Mouse (Mus musculus) liver, embryonic 15.5 days (tissue): ENCODE results near the gene Gm45521. TPM values are rescaled to one million over a fixed set of nuclear protein-coding genes. Genes with fewer than 3 reads are reported as not detected.

Source experiments
- ATAC-seq: fragments of 200-750 bp; cut with Nextera tagmentation; 2 replicates; pipeline ENCODE4 v1.8.0; 2017; ENCODE audit warnings: moderate number of reproducible peaks, mild to moderate bottlenecking, moderate library complexity; ENCODE audit not compliant: insufficient read depth
- H3K27ac ChIP-seq: fragments of 300-500 bp; sonication (generic); replicated peaks from 2 replicates; pipeline ENCODE4 v1.5.1; 2015; ENCODE audit warnings: mild to moderate bottlenecking, inconsistent platforms
- H3K27me3 ChIP-seq: fragments of 300-500 bp; sonication (generic); 2 replicates; pipeline ENCODE4 v1.6.1; 2015; ENCODE audit warnings: mild to moderate bottlenecking, inconsistent platforms
- H3K36me3 ChIP-seq: fragments of 300-500 bp; sonication (generic); replicated peaks from 2 replicates; pipeline ENCODE4 v1.6.1; 2015; ENCODE audit warnings: moderate library complexity, mild to moderate bottlenecking, inconsistent platforms
- H3K4me1 ChIP-seq: fragments of 300-500 bp; sonication (generic); replicated peaks from 2 replicates; pipeline ENCODE4 v1.6.1; 2015; ENCODE audit warnings: inconsistent platforms
- H3K4me2 ChIP-seq: fragments of 300-500 bp; sonication (generic); 2 replicates; pipeline ENCODE4 v1.6.1; 2015; ENCODE audit warnings: moderate library complexity, mild to moderate bottlenecking, inconsistent platforms
- H3K4me3 ChIP-seq: fragments of 300-500 bp; sonication (generic); replicated peaks from 2 replicates; pipeline ENCODE4 v1.5.1; 2015; ENCODE audit warnings: mild to moderate bottlenecking, inconsistent platforms
- H3K9ac ChIP-seq: fragments of 300-500 bp; sonication (generic); 2 replicates; pipeline ENCODE4 v1.6.1; 2015; ENCODE audit warnings: moderate library complexity, mild to moderate bottlenecking, inconsistent platforms
- H3K9me3 ChIP-seq: fragments of 300-500 bp; sonication (generic); replicated peaks from 2 replicates; pipeline ENCODE4 v1.6.1; 2016; ENCODE audit warnings: inconsistent platforms
- WGBS: fragments of 180-500 bp; shearing (Covaris S2); methylation state at CpG from one replicate; pipeline ENCODE4 v1.1.7; 2015; ENCODE audit warnings: mixed read lengths; ENCODE audit not compliant: insufficient replicate concordance; 5-methylcytosine and 5-hydroxymethylcytosine counted together
- polyA plus RNA-seq: library from polyadenylated mRNA; unstranded; fragments of >200 nt; fragmentation: Nextera tagmentation; extraction: Ambion mirVana; gene quantifications from 2 replicates; pipeline ENCODE4 v1.2.1, GENCODE M21; 2015

Gene Gm45521
- polyA plus RNA-seq, 1 experiment from 2014 or later, result not detected

DNA sequence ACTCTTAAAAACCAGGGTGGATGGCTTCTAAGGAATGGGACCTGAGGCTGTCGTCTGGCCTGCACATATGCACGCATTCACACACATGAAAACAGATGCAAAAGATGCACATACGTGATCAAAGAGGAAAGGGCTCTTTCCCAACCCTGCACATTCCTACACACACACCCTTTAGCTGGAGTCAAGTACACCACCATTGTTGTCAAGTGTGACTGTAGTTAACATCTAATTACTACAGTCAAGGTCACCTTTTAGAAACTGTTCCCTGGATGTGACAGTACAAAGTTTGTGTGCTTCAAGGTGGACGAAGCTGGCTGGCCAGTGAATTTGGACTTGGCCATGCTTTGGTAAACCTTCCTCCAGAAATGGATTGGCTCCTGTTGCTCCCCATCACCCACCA is 24.9 kb upstream of the Gm45521 start:
- Histone ChIP-seq H3K4me3 (no peak overlapping the region), H3K4me1 (peaks cover 8% of the 10 kb centered on the region), H3K36me3 (0 out of 2 replicates have a peak, but pooled peaks cover 17% of the 10 kb centered on the region), H3K9me3 (no peaks in the 10 kb centered on the region), H3K27me3 (no peaks in the 10 kb centered on the region), H3K4me2 (no peak overlapping the region), H3K27ac (no peak overlapping the region), H3K9ac (no peak overlapping the region)
- ATAC-seq, result no peak
- WGBS, result 70% methylated on average over 4 of the region's 4 CpGs

DNA sequence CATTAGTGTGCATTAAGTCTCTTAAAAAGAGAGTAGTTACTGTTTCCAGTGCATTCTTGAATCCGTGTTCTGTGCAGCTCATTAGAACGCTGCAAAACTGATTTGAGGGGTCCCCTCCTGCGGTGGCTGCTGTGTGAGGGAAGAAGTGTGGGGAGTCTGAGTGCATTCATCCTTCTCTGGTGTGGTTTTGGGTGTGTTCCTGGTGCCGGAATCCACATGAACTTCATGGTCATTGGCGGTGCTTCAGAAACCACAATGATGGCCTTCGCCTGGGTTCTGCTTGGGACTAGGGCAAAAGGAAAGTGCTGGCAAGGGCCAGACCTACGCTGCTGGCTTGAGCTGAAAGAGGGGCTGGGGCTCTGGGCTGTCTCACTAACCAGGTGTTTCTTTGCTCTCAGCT is 22.9 kb upstream of the Gm45521 start:
- peaks cover 8% of the 10 kb centered on the region for H3K4me1 ChIP-seq
- H3K4me3 ChIP-seq, result no peak overlapping the region
- no peak overlapping the region for H3K9ac ChIP-seq
- H3K27ac ChIP-seq, result no peak overlapping the region
- ATAC-seq, result no peak
- H3K36me3 ChIP-seq, result peaks cover 18% of the 10 kb centered on the region; the same call in 1 of the 2 replicates
- no peaks in the 10 kb centered on the region for H3K9me3 ChIP-seq
- no peaks in the 10 kb centered on the region for H3K27me3 ChIP-seq
- no peak overlapping the region for H3K4me2 ChIP-seq
- WGBS, result 58% methylated on average over 7 of the region's 7 CpGs

DNA sequence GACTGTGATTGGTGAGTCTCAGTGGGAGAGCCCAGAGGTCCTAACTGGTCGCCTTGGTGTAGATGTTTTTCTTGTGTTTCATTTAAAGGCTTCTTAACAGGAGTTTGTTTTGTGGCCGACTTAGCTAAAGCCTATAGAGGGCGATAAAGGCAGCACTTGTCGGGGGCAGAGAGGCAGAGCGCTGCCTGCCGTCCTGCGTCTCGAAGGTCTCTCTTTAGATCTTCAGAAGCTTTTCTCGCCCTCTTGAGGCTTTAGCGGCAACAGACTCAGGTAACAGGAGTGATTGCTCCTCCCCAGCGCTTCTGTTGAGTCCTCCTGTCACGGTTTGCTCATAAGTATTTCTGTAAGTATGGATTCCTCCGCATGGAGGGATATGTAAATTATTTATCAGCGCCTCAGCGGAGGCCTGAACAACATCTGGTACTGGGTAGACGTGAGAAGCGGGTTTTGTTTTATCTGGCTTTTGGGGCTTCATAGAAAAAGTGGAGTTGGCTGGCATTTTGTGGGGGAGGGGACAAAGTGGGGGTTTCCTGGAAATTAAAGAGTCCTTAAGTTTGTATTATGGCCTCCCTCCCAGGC is 19.9 kb upstream of the Gm45521 start:
- peaks cover 11% of the 10 kb centered on the region; the same call in 1 of the 2 replicates for H3K36me3 ChIP-seq
- no peak overlapping the region for H3K9ac ChIP-seq
- WGBS, result 31% methylated on average over 17 of the region's 17 CpGs
- no peak overlapping the region for H3K27ac ChIP-seq
- no peaks in the 10 kb centered on the region for H3K27me3 ChIP-seq
- no peak overlapping the region for H3K4me2 ChIP-seq
- H3K4me3 ChIP-seq, result no peak overlapping the region
- peaks cover 8% of the 10 kb centered on the region for H3K4me1 ChIP-seq
- no peaks in the 10 kb centered on the region for H3K9me3 ChIP-seq
- ATAC-seq, result no peak

DNA sequence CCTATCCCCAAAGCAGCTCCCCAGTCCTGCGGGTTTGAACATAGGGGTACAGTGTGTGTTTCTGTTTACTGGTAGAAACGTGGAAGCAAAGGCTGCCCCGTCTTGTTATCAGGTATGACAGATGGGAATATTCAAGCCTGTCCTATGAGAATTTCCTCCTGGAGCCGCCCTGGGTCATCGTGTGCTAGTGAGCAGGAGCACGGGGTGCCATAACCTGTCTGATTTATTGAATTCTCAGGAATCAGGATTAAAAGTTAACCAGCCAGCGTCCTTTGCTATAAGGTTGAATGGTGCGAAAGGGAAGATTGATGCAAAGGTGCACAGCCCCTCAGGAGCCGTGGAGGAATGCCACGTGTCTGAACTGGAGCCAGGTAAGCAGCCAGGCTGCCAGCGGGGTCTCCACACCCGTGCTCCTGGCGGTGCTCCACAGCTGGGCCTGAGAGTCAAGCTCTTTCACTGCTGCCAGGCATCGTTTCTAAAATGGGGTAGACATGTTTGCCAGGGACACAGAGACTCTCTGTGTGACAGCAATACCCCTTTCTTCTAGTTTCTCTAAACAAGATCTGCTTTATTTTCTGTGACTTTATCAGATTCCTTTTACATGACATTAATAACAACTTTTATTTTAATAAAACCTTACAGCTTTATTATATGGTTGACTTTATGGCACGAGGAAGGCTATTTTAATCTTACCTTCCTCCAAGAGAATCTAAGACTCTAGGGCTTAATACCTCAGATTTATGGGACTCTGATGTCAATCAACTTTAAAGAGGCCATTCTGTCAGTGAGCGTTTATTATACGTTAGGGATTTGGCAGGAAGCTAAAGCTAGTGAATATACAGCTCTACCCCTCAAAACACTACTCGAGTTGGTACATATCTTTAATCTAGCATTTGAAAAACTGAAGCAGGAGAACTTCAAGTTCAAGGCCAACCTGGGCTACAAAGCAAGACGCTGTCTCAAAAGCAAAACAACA is 18.0 kb upstream of the Gm45521 start:
- no peak for ATAC-seq
- Histone ChIP-seq H3K9me3 (no peaks in the 10 kb centered on the region), H3K36me3 (peaks cover 11% of the 10 kb centered on the region; the same call in 1 of the 2 replicates), H3K4me3 (no peak overlapping the region), H3K4me1 (peaks cover 8% of the 10 kb centered on the region; the same call in 1 of the 2 replicates), H3K9ac (no peak overlapping the region), H3K4me2 (no peak overlapping the region), H3K27me3 (no peaks in the 10 kb centered on the region), H3K27ac (no peak overlapping the region)
- 70% methylated on average over 19 of the region's 19 CpGs for WGBS

DNA sequence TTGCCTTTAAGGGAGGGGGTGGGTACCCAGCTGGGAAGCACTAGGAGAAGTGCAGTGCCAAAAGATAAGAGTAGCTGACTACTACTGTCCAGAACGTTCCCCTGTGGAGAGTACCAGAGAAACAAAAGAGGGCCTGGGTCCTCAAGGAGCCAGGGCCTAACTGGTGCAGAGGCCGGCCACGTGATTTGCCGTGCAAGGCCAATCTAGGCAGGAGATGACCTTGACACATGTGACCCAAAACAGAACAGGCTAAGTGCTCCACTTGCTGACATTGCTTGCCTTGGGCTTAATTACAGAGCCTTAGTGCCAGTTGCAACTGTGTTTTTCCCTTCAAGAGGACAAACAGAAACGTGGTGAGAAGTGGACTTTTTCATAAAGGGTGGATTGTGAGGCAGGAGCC is 15.7 kb upstream of the Gm45521 start:
- no peaks in the 10 kb centered on the region for H3K27me3 ChIP-seq
- no peak for ATAC-seq
- H3K36me3 ChIP-seq, result peaks cover 8% of the 10 kb centered on the region; the same call in 1 of the 2 replicates
- no peak overlapping the region for H3K27ac ChIP-seq
- H3K9me3 ChIP-seq, result no peaks in the 10 kb centered on the region
- no peak overlapping the region for H3K9ac ChIP-seq
- no peak overlapping the region for H3K4me2 ChIP-seq
- H3K4me1 ChIP-seq, result peaks cover 8% of the 10 kb centered on the region; the same call in 1 of the 2 replicates
- 54% methylated on average over 5 of the region's 5 CpGs for WGBS
- H3K4me3 ChIP-seq, result no peak overlapping the region

DNA sequence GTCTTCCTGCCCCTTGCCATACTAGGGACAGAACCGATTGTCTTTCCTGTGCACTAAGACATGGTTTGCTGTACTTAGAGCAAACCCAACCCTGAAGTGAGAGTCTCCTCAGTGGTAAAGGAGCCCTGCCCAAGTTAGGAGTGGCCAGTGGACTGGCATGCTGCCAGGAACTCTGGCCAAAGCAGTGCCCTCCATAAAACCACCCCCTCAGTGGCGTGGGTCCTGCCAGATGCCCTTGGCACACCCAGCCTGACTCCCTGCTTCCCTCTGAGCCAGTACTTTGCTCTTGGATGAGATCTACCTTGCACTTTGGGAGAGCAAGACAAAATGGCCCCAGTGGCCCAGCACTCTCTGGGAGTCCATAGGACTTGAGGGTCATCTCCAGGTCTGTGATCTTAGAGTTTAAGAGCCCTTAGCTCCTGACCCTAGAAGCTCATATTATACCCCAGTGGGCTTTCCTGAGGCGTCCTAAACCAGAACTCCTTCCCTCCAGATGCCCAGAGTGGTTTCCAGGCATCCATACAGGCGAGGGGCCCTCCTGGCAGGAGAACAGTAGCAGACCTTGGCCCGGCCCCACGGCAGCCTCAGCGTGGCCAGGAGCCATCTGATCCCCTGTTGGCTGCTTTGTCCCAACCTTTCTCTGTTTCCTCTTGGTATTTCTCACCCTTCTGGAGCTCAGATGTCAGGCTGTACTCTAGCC is 13.8 kb upstream of the Gm45521 start:
- no peak overlapping the region for H3K4me2 ChIP-seq
- H3K27me3 ChIP-seq, result no peaks in the 10 kb centered on the region
- no peaks in the 10 kb centered on the region for H3K9me3 ChIP-seq
- peaks cover 9% of the 10 kb centered on the region; the same call in 1 of the 2 replicates for H3K36me3 ChIP-seq
- no peak for ATAC-seq
- H3K4me1 ChIP-seq, result peaks cover 8% of the 10 kb centered on the region; the same call in 1 of the 2 replicates
- H3K4me3 ChIP-seq, result no peak overlapping the region
- no peak overlapping the region for H3K9ac ChIP-seq
- 56% methylated on average over 7 of the region's 7 CpGs for WGBS
- no peak overlapping the region for H3K27ac ChIP-seq

DNA sequence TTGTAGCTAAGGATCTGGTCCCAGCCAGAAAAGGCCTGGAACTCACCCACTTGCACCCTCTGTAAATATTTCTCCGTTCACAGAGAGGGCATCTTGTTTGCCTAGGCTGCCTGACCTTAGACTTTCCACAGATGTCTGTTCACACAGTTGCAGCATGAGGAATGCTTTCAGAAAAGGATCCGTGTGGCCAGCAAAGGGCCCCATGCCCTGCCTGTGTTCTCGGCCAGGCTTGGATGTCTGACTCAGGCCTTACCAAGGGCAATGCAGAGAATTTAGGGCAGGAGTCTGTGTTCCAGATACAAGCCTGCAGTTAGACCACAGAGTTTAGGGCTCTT is 13.3 kb upstream of the Gm45521 start:
- ATAC-seq, result no peak
- H3K9ac ChIP-seq, result no peak overlapping the region
- no peaks in the 10 kb centered on the region for H3K9me3 ChIP-seq
- H3K36me3 ChIP-seq, result peaks cover 14% of the 10 kb centered on the region
- H3K27ac ChIP-seq, result no peak overlapping the region
- WGBS, result 56% methylated on average over 3 of the region's 3 CpGs
- H3K27me3 ChIP-seq, result no peaks in the 10 kb centered on the region
- H3K4me3 ChIP-seq, result no peak overlapping the region
- H3K4me2 ChIP-seq, result no peak overlapping the region
- H3K4me1 ChIP-seq, result peaks cover 8% of the 10 kb centered on the region; the same call in 1 of the 2 replicates

DNA sequence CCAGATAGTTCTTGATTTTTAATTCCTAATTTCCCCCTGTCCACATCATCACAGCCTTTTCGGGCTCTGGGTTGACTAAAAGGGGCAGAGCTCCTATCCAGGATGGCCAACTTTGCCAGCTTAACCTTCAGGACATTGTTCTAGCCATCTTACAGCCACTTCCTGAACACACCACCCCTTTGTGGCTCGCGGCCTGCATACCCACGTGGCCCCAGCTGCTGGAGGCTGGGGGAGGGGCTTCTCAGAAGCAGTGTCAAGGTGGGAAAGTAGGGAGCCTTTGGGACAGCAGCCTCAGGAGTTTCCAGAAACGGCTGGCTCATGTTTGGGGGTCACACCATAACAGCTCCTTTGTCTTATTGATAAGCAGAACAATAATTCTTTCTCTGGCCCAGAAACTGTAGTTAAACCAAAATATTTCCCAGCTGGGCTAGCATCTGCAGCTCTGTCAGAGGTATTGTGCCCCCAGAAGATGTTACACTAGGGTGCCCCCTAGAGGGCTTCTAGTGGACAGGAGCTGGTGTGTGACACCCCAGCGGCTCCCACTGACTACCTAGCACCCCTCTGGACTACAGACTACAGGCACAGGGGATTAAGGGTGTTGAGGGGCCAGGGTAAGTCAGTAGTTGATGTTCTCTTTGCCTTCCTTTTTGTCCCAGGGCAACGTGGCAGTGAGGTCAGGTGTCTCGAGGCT is 12.6 kb upstream of the Gm45521 start:
- Histone ChIP-seq H3K27ac (no peak overlapping the region), H3K9me3 (no peaks in the 10 kb centered on the region), H3K9ac (no peak overlapping the region), H3K4me1 (peaks cover 8% of the 10 kb centered on the region; the same call in 1 of the 2 replicates), H3K27me3 (no peaks in the 10 kb centered on the region), H3K4me2 (no peak overlapping the region), H3K4me3 (no peak overlapping the region), H3K36me3 (peaks cover 11% of the 10 kb centered on the region; the same call in 1 of the 2 replicates)
- WGBS, result 32% methylated on average over 8 of the region's 8 CpGs
- no peak for ATAC-seq

DNA sequence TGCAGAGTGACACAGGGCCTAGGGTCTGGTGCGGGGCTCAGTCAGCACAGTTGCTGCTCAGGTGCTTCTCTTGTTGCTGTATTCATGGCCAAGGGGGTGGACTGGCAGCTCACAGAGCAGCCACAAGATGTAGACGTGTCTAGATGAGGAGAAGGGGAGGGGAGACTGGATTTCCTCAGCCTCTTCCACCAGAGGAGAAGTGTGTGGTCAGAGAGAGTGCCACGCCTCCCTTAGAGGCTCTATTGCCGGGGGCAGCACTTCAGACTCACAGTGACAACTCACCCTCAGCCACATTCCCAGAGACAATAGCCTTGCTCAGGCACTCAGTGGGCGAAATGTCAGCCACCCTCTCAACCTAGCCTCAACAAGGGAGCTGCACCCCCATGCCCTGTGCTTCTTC is 11.8 kb upstream of the Gm45521 start:
- Histone ChIP-seq H3K9me3 (no peaks in the 10 kb centered on the region), H3K4me2 (no peak overlapping the region), H3K27me3 (no peaks in the 10 kb centered on the region), H3K36me3 (peaks cover 16% of the 10 kb centered on the region; the same call in 1 of the 2 replicates), H3K4me1 (peaks cover 8% of the 10 kb centered on the region; the same call in 1 of the 2 replicates), H3K4me3 (no peak overlapping the region), H3K9ac (no peak overlapping the region), H3K27ac (no peak overlapping the region)
- ATAC-seq, result no peak
- WGBS, result 57% methylated on average over 5 of the region's 5 CpGs

DNA sequence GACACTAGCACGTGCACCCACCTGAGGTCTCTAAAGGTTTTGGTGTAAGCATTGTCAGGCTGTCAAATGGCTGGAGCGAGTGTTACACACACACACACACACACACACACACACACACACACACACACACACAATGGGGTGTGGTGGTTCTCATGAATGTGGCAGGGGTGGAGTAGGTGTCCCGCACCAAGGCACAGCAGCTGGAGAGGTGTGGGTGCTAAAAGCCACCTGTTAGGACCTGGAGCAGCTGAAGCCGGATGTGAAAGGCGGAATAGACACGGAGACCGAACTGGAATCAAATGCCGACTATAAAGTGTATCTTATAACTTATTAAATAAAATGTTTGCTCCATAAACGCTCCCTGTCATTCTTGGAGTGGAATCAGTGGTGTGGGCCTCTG is 5.9 kb upstream of the Gm45521 start:
- ATAC-seq, result no peak
- H3K27ac ChIP-seq, result no peak overlapping the region
- H3K9me3 ChIP-seq, result no peaks in the 10 kb centered on the region
- WGBS, result 70% methylated on average over 9 of the region's 9 CpGs
- H3K4me1 ChIP-seq, result peaks cover 4% of the 10 kb centered on the region; the same call in 1 of the 2 replicates
- H3K4me2 ChIP-seq, result no peak overlapping the region
- H3K4me3 ChIP-seq, result no peak overlapping the region
- H3K9ac ChIP-seq, result no peak overlapping the region
- peaks cover 17% of the 10 kb centered on the region for H3K36me3 ChIP-seq
- no peaks in the 10 kb centered on the region for H3K27me3 ChIP-seq
